Mouse (Mus musculus) forebrain, embryonic 11.5 days (tissue): ENCODE measurements around the gene Osgep. TPM values are rescaled to one million over a fixed set of nuclear protein-coding genes. Genes with fewer than 3 reads are reported as not detected.
"Not testable (repeated sequence)": the region's sequence is repeated elsewhere in the genome, so short reads cannot be mapped to it uniquely, and the experiment has no call there.

Experiments used
- ATAC-seq: fragments of 200-750 bp; cut with Nextera tagmentation; replicated peaks from 2 replicates; pipeline ENCODE4 v1.8.0; 2017; ENCODE audit warnings: moderate TSS enrichment; ENCODE audit not compliant: low FRiP score
- DNase-seq: peaks from one replicate; pipeline ENCODE4 v3.0.0-alpha.2; 2017; ENCODE audit warnings: low spot score
- H3K27ac ChIP-seq: fragments of 300-500 bp; sonication (generic); 2 replicates; pipeline ENCODE4 v1.5.1; 2014; ENCODE audit warnings: low read depth, low read length
- H3K27me3 ChIP-seq: fragments of 300-500 bp; sonication (generic); 2 replicates; pipeline ENCODE4 v1.6.1; 2014; ENCODE audit warnings: mild to moderate bottlenecking, low read length, mixed read lengths; ENCODE audit not compliant: control insufficient read depth, insufficient read depth
- H3K36me3 ChIP-seq: fragments of 300-500 bp; sonication (generic); 2 replicates; pipeline ENCODE4 v1.6.1; 2014; ENCODE audit warnings: mild to moderate bottlenecking, low read length, moderate library complexity, mixed read lengths; ENCODE audit not compliant: control insufficient read depth, insufficient read depth
- H3K4me1 ChIP-seq: fragments of 300-500 bp; sonication (generic); replicated peaks from 2 replicates; pipeline ENCODE4 v1.6.1; 2014; ENCODE audit warnings: low read length, mixed read lengths; ENCODE audit not compliant: control insufficient read depth, insufficient read depth
- H3K4me2 ChIP-seq: fragments of 300-500 bp; sonication (generic); 2 replicates; pipeline ENCODE4 v1.6.1; 2014; ENCODE audit warnings: low read depth, mild to moderate bottlenecking, low read length, moderate library complexity, mixed read lengths; ENCODE audit not compliant: severe bottlenecking
- H3K4me3 ChIP-seq: fragments of 300-500 bp; sonication (generic); 2 replicates; pipeline ENCODE4 v1.5.1; 2014; ENCODE audit warnings: low read depth, low read length
- H3K9ac ChIP-seq: fragments of 300-500 bp; sonication (generic); 2 replicates; pipeline ENCODE4 v1.6.1; 2014; ENCODE audit warnings: low read length
- H3K9me3 ChIP-seq: fragments of 300-500 bp; sonication (generic); 2 replicates; pipeline ENCODE4 v1.6.1; 2016; ENCODE audit warnings: low read length, mixed read lengths; ENCODE audit not compliant: control insufficient read depth
- WGBS: fragments of 180-500 bp; shearing (Covaris S2); extraction: QIAGEN DNeasy Blood & Tissue Kit; methylation state at CpG from one replicate; pipeline ENCODE4 v1.1.7; 2014; 5-methylcytosine and 5-hydroxymethylcytosine counted together
- polyA plus RNA-seq: library from polyadenylated mRNA; unstranded; fragments of >200 nt; fragmentation: Nextera tagmentation; extraction: Ambion mirVana; gene quantifications from 2 replicates; pipeline ENCODE4 v1.2.1, GENCODE M21; 2014

Gene Osgep
- polyA plus RNA-seq, 1 experiment from 2014 or later, result 158 TPM

DNA sequence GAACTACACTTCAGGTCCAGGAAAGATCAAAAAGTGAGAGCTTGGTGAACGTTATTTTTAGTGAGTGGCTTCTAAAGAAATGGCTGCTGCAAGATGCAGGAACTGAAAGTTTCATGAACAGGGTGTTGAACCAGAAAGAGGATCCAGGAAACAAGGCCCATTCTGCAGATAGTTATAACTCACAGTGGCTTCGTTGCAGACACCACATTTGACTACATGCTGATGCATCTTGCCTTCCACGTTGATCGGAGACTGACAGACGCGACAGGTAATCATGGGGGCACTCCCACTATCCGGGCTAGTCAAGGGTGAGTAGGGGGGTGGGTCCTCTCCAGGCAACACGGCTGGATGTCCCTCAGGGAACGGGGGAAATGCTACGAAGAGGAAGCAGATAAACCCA, 5.3 kb upstream of the Osgep start:
- Histone ChIP-seq H3K9ac (peak overlapping the region; percentile 96), H3K27ac (peak overlapping the region; percentile 57; the same call in 1 of the 2 replicates), H3K4me3 (peak overlapping the region; percentile 97), H3K9me3 (no peaks in the 10 kb centered on the region), H3K27me3 (no peaks in the 10 kb centered on the region), H3K4me2 (peak overlapping the region; percentile 83), H3K4me1 (peaks cover 9% of the 10 kb centered on the region; the same call in 1 of the 2 replicates), H3K36me3 (peaks cover 4% of the 10 kb centered on the region; the same call in 1 of the 2 replicates)
- 19% methylated on average over 10 of the region's 10 CpGs for WGBS
- peak; percentile 57 for DNase-seq
- ATAC-seq, result no peak

DNA sequence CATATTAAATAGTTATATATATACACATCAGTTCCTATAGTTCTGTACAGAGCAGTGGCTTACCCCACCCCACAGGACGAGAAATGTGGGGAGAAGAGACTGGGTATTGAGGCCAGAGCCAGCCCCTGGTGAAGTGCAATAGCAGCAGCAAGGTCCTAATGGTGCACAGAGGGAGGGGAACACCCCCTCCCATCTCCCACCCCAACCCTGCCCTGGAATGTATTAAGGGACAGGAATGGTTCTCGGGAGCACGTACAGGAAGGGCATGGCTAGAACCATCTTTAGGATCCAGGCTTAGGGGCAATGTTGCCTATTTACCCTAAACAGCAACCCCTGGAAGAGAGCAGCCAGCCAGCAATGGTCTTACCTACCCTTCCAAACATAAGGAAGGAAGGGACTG, 2.7 kb upstream of the Osgep start:
- peaks cover 4% of the 10 kb centered on the region; the same call in 1 of the 2 replicates for H3K36me3 ChIP-seq
- H3K27me3 ChIP-seq, result no peaks in the 10 kb centered on the region
- H3K4me3 ChIP-seq, result no peak overlapping the region
- WGBS, result 74% methylated on average over 3 of the region's 3 CpGs
- DNase-seq (no peak), ATAC-seq (no peak)
- H3K9me3 ChIP-seq, result no peaks in the 10 kb centered on the region
- no peak overlapping the region for H3K9ac ChIP-seq
- H3K27ac ChIP-seq, result no peak overlapping the region
- H3K4me2 ChIP-seq, result no peak overlapping the region
- peaks cover 9% of the 10 kb centered on the region; the same call in 1 of the 2 replicates for H3K4me1 ChIP-seq

DNA sequence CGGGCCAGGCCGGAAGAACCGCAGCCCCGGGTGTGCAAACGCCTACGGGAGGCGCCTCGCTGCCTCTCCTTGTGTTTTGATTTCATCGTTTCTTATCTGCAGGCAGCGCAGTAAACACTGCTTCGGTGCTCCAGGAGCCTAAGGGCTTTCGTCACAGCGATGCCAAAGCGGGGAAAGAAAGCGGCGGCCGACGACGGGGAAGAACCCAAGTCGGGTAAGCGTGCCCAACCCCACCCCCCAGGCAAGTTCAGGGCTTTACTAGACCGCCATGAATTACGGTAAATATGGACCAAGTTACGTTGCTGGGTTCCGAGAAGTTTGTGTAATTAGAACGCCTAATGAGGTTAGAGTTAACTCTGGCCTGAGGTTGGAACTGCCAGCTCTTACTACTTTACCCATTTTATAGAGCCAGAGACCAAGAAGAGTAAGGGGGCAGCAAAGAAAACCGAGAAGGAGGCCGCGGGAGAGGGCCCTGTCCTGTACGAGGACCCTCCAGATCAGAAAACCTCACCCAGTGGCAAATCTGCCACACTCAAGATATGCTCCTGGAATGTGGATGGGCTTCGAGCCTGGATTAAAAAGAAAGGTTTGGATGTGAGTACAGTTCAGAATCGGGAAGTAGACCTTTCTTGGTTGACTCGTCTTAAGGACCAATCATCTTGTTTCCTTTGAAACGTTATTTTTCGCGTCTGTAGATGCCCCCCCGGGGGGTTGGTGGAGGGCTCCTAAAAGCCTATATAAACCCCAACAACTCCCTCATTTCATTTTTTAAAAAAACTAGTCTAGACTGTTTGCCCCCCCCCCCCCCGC, 623 bp upstream of the Osgep start:
- peaks cover 9% of the 10 kb centered on the region; the same call in 1 of the 2 replicates for H3K4me1 ChIP-seq
- peak; percentile 42; the same call in 1 of the 2 replicates for ATAC-seq
- H3K36me3 ChIP-seq, result peaks cover 4% of the 10 kb centered on the region; the same call in 1 of the 2 replicates
- H3K27ac ChIP-seq, result peak overlapping the region; percentile 90
- no peak for DNase-seq
- no peaks in the 10 kb centered on the region for H3K9me3 ChIP-seq
- H3K27me3 ChIP-seq, result no peaks in the 10 kb centered on the region
- peak overlapping the region; percentile 80 for H3K4me3 ChIP-seq
- under 1% methylated on average over 38 of the region's 38 CpGs for WGBS
- H3K4me2 ChIP-seq, result peak overlapping the region; percentile 65
- peak overlapping the region; percentile 90 for H3K9ac ChIP-seq

DNA sequence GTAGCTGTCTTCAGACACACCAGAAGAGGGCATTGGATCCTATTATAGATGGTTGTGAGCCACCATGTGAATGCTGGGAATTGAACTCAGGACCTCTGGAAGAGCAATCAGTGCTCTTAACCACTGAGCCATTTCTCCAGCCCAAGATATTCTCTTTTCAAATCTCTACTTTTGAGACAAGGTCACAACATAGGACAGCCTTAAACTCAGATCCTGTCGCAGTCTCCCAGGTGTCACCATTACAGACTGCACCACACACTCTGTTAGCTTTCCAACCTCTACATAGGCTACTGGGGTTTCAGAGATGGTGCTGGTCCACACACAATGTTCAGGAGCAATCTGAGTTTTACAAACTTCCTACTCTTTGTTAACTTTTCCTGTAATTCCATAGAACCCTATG, 1.3 kb downstream of the Osgep start:
- not testable (repeated sequence) for H3K36me3 ChIP-seq, H3K4me1 ChIP-seq, H3K27me3 ChIP-seq, H3K9me3 ChIP-seq, DNase-seq, ATAC-seq, H3K27ac ChIP-seq
- Histone ChIP-seq H3K9ac (peak overlapping the region; percentile 90), H3K4me3 (peak overlapping the region; percentile 80), H3K4me2 (peak overlapping the region; percentile 51)
- WGBS, result 81% methylated on average over 1 of the region's 1 CpGs

DNA sequence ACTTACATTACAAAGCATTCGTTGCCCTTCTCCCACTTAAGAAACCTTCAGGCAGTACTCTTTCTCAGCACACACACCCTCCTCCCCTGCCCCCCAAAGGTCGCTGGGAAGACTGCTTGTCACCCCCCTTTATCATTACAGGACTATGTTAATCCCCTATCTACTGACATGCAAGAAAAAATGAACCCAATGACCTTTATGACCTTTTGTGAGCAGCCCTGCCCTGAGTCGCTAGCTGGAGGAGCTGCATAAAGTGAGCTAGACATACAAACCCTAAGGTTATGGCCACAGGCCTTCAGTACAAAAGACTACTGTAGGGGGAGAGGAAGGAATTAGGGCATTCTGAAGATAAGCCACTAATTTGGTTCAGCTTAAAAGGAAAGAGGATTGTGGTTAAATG, 13.3 kb downstream of the Osgep start:
- Histone ChIP-seq H3K4me2 (no peak overlapping the region), H3K9ac (no peak overlapping the region), H3K9me3 (no peaks in the 10 kb centered on the region), H3K4me3 (no peak overlapping the region), H3K4me1 (no peaks in the 10 kb centered on the region), H3K36me3 (peaks cover 2% of the 10 kb centered on the region; the same call in 1 of the 2 replicates), H3K27ac (no peak overlapping the region), H3K27me3 (no peaks in the 10 kb centered on the region)
- ATAC-seq (no peak), DNase-seq (no peak)
- 45% methylated on average over 3 of the region's 3 CpGs for WGBS

DNA sequence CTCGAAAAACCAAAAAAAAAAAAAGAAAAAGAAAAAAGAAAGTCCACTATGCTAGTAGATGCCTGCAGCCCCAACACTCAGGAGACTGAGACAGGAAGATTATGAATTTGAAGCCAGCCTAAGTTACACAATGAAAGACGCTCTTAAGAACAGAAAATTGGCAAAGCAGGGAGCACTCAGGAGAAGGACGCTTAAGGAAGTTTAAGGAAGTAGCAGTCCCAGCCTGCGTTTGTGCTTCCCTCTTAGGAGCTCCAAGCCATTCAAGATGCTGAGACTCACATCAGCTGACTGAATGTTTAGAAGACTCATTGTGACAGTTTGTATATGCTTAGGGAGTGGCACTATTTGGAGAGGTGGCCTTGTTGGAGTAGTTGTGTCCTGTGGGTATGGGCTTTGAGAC, 16.6 kb downstream of the Osgep start:
- ATAC-seq, result no peak
- H3K27me3 ChIP-seq, result no peaks in the 10 kb centered on the region
- H3K4me2 ChIP-seq, result no peak overlapping the region
- no peak overlapping the region for H3K9ac ChIP-seq
- H3K36me3 ChIP-seq, result no peaks in the 10 kb centered on the region; the same call in 1 of the 2 replicates
- 82% methylated on average over 4 of the region's 4 CpGs for WGBS
- H3K4me3 ChIP-seq, result no peak overlapping the region
- no peak for DNase-seq
- H3K4me1 ChIP-seq, result no peaks in the 10 kb centered on the region
- no peak overlapping the region for H3K27ac ChIP-seq
- no peaks in the 10 kb centered on the region for H3K9me3 ChIP-seq

DNA sequence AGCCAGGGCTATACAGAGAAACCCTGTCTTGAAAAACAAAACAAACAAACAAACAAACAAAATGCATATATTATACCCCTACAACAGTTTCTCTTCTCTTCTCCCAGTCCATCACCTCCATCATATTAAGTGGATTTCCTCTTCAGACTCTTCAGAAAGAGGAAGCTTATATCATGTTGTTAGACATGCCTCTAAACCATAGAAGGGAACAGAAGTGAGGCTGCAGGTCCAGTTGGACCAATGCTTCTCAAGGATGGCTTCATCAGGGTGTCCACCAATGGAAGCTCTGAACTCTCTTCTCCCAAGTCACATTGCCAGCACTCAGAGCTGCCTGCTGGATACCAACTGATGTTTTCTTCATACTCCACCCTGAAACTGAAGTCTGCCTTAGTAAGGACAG, 19.4 kb downstream of the Osgep start:
- not testable (repeated sequence) for H3K27me3 ChIP-seq, H3K36me3 ChIP-seq, H3K4me3 ChIP-seq, H3K4me1 ChIP-seq, H3K4me2 ChIP-seq, ATAC-seq, H3K9ac ChIP-seq, H3K9me3 ChIP-seq, H3K27ac ChIP-seq, DNase-seq

DNA sequence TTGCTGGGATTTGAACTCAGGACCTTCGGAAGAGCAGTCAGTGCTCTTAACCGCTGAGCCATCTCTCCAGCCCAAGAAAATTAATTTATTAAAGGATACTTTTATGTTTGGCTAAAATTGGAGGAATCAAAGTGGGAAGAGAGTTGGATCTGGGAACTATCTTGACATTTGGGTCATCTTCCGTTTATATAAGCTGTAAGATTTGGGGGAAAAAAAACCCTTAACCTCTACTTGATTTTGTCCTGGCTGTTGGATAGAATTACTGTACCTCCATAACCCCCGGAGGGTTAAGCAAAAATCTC, 19.9 kb downstream of the Osgep start:
- Histone ChIP-seq H3K36me3 (no peaks in the 10 kb centered on the region), H3K27ac (no peak overlapping the region), H3K4me1 (no peaks in the 10 kb centered on the region), H3K4me2 (no peak overlapping the region), H3K9ac (no peak overlapping the region), H3K27me3 (no peaks in the 10 kb centered on the region), H3K4me3 (no peak overlapping the region), H3K9me3 (no peaks in the 10 kb centered on the region)
- no peak for ATAC-seq
- WGBS, result 79% methylated on average over 4 of the region's 4 CpGs
- DNase-seq, result no peak
